Mouse (Mus musculus): ENCODE data around the gene Depp1.

GRCm38 (mm10) chr6:116672349-116672748, 21.9 kb downstream of the Depp1 start:
- no peak for TF ChIP-seq POLR2A (IDR thresholded peaks at IDR 0.05; ENCODE audit: low read depth, low read length)
- no peak for TF ChIP-seq CTCF (IDR thresholded peaks at IDR 0.05; ENCODE audit: borderline replicate concordance, insufficient read depth, low read length)

Measured in embryonic fibroblast, embryonic 13.5 days (primary cell).